Mouse (Mus musculus) heart, embryonic 13.5 days (tissue): ENCODE results near the gene Dpf3. TPM values are rescaled to one million over a fixed set of nuclear protein-coding genes. Genes with fewer than 3 reads are reported as not detected.

Experiments
- ATAC-seq: fragments of 200-750 bp; cut with Nextera tagmentation; 2 replicates; pipeline ENCODE4 v1.8.0; 2017; ENCODE audit warnings: moderate TSS enrichment; ENCODE audit not compliant: insufficient number of reproducible peaks, low FRiP score, low TSS enrichment; ENCODE audit errors: extremely low read depth
- H3K27ac ChIP-seq: fragments of 300-500 bp; sonication (generic); replicated peaks from 2 replicates; pipeline ENCODE4 v1.5.1; 2015; ENCODE audit warnings: moderate library complexity, mild to moderate bottlenecking, inconsistent platforms
- H3K27me3 ChIP-seq: fragments of 300-500 bp; sonication (generic); replicated peaks from 2 replicates; pipeline ENCODE4 v1.6.1; 2015; ENCODE audit warnings: mild to moderate bottlenecking, inconsistent platforms
- H3K36me3 ChIP-seq: fragments of 300-500 bp; sonication (generic); 2 replicates; pipeline ENCODE4 v1.6.1; 2015; ENCODE audit warnings: mild to moderate bottlenecking, inconsistent platforms
- H3K4me1 ChIP-seq: fragments of 300-500 bp; sonication (generic); 2 replicates; pipeline ENCODE4 v1.6.1; 2015; ENCODE audit warnings: inconsistent platforms
- H3K4me2 ChIP-seq: fragments of 300-500 bp; sonication (generic); 2 replicates; pipeline ENCODE4 v1.6.1; 2015; ENCODE audit warnings: inconsistent platforms, mild to moderate bottlenecking, moderate library complexity
- H3K4me3 ChIP-seq: fragments of 300-500 bp; sonication (generic); 2 replicates; pipeline ENCODE4 v1.5.1; 2015; ENCODE audit warnings: moderate library complexity, mild to moderate bottlenecking, inconsistent platforms
- H3K9ac ChIP-seq: fragments of 300-500 bp; sonication (generic); 2 replicates; pipeline ENCODE4 v1.6.1; 2015; ENCODE audit warnings: inconsistent platforms, mild to moderate bottlenecking, moderate library complexity
- H3K9me3 ChIP-seq: fragments of 300-500 bp; sonication (generic); 2 replicates; pipeline ENCODE4 v1.6.1; 2016; ENCODE audit warnings: inconsistent platforms
- WGBS: fragments of 180-500 bp; shearing (Covaris S2); methylation state at CpG from one replicate; pipeline ENCODE4 v1.1.7; 2015; ENCODE audit warnings: mixed read lengths; 5-methylcytosine and 5-hydroxymethylcytosine counted together
- polyA plus RNA-seq: library from polyadenylated mRNA; unstranded; fragments of >200 nt; fragmentation: Nextera tagmentation; extraction: Ambion mirVana; gene quantifications from 2 replicates; pipeline ENCODE4 v1.2.1, GENCODE M21; 2015

Gene Dpf3
- polyA plus RNA-seq, 1 experiment from 2014 or later: 18.8 TPM

DNA sequence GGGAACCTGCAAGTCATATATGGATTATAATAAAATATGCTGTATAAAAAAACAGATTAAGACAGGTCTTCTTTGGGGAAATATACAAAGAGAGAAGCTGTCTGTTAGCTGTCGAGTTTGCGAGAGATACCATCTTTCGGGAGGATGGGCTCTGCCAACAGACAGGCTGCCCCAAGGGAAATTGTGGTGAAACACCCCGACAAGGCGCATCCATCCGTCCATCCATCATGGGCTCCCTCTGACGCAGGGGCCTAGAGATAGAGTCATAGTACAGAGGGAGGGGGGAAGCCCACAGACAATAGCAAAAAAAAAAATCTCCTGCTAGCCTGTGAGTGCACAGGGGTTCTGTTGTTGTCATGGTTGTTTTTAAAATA lies 149.8 kb downstream of the Dpf3 start:
- WGBS: 49% methylated on average over 7 of the region's 7 CpGs
- no peak overlapping the region for H3K4me3 ChIP-seq
- H3K9ac ChIP-seq: no peak overlapping the region
- no peaks in the 10 kb centered on the region for H3K36me3 ChIP-seq
- no peak for ATAC-seq
- no peaks in the 10 kb centered on the region for H3K27me3 ChIP-seq
- H3K27ac ChIP-seq: no peak overlapping the region
- no peaks in the 10 kb centered on the region for H3K9me3 ChIP-seq
- peaks cover 32% of the 10 kb centered on the region for H3K4me1 ChIP-seq
- H3K4me2 ChIP-seq: no peak overlapping the region

- Histone ChIP-seq H3K9me3 (no peaks in the 10 kb centered on the region), H3K4me2 (no peak overlapping the region), H3K9ac (no peak overlapping the region), H3K4me3 (no peak overlapping the region), H3K4me1 (peaks cover 30% of the 10 kb centered on the region), H3K27me3 (no peaks in the 10 kb centered on the region), H3K36me3 (no peaks in the 10 kb centered on the region), H3K27ac (no peak overlapping the region)
- no peak for ATAC-seq
- WGBS: 49% methylated on average over 13 of the region's 13 CpGs
Measured at GRCm38 (mm10) chr12:83337077-83337775, 150.3 kb downstream of the Dpf3 start.

- H3K9ac ChIP-seq: no peak overlapping the region
- peaks cover 6% of the 10 kb centered on the region; the same call in 1 of the 2 replicates for H3K36me3 ChIP-seq
- no peaks in the 10 kb centered on the region for H3K27me3 ChIP-seq
- no peak for ATAC-seq
- WGBS: 74% methylated on average over 7 of the region's 7 CpGs
- H3K4me3 ChIP-seq: no peak overlapping the region
- no peaks in the 10 kb centered on the region for H3K9me3 ChIP-seq
- H3K4me1 ChIP-seq: peaks cover 52% of the 10 kb centered on the region
- no peak overlapping the region for H3K27ac ChIP-seq
- H3K4me2 ChIP-seq: no peak overlapping the region
Measured at GRCm38 (mm10) chr12:83330056-83330455, 157.5 kb downstream of the Dpf3 start.

DNA sequence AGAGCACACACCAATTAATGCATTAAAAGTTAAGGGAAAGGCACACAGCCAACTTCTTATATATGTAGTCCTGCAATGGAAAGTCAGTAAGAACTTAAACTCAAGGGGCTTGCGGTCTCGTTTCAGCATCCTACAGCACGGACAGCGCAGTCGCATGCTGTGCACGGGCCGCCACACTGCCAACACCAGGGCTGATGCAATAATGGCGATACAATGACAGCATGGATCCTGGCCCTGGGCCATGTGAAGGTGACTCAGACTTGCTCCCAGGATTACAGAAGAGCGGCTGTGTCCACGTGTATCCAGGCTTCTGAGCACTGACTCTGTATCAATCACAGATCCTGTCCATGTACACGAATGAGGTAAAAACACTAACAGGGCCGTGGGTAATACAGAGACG lies 158.6 kb downstream of the Dpf3 start:
- Histone ChIP-seq H3K4me3 (no peak overlapping the region), H3K36me3 (peaks cover 16% of the 10 kb centered on the region), H3K27ac (peak overlapping the region; percentile 77), H3K9ac (no peak overlapping the region), H3K4me1 (peaks cover 49% of the 10 kb centered on the region), H3K9me3 (no peaks in the 10 kb centered on the region), H3K27me3 (no peaks in the 10 kb centered on the region), H3K4me2 (no peak overlapping the region)
- WGBS: 65% methylated on average over 13 of the region's 13 CpGs
- ATAC-seq: no peak

DNA sequence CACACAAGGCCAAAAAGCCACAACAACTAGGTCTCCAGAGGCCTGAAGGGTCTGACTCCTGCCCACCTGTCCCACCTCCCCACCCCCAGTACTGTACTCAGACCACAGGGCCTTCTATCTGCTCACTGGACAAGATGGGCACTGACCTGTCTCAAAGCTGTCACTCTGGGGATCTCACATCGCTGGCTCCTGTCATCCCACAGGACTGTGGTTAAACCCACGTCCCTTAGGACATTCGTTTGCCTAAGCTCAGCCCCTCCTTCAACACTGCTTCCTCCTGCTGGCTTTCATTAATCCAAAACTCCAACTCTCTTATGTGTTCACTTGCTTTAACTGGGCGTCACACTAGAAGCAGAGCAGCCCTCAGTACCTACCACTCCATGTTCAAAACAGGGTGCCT lies 159.0 kb downstream of the Dpf3 start:
- no peak overlapping the region for H3K9ac ChIP-seq
- no peak overlapping the region for H3K4me3 ChIP-seq
- H3K36me3 ChIP-seq: peaks cover 18% of the 10 kb centered on the region
- ATAC-seq: no peak
- H3K27ac ChIP-seq: peak overlapping the region; percentile 77
- 49% methylated on average over 4 of the region's 4 CpGs for WGBS
- H3K27me3 ChIP-seq: no peaks in the 10 kb centered on the region
- H3K4me1 ChIP-seq: peaks cover 49% of the 10 kb centered on the region
- H3K9me3 ChIP-seq: no peaks in the 10 kb centered on the region
- H3K4me2 ChIP-seq: no peak overlapping the region

- H3K4me2 ChIP-seq: no peak overlapping the region
- H3K36me3 ChIP-seq: peaks cover 18% of the 10 kb centered on the region
- no peak overlapping the region for H3K4me3 ChIP-seq
- no peaks in the 10 kb centered on the region for H3K27me3 ChIP-seq
- WGBS: 57% methylated on average over 1 of the region's 1 CpGs
- peaks cover 48% of the 10 kb centered on the region for H3K4me1 ChIP-seq
- no peak for ATAC-seq
- no peak overlapping the region for H3K9ac ChIP-seq
- no peaks in the 10 kb centered on the region for H3K9me3 ChIP-seq
- peak overlapping the region; percentile 77 for H3K27ac ChIP-seq
Measured at GRCm38 (mm10) chr12:83327451-83327850, 160.1 kb downstream of the Dpf3 start.

DNA sequence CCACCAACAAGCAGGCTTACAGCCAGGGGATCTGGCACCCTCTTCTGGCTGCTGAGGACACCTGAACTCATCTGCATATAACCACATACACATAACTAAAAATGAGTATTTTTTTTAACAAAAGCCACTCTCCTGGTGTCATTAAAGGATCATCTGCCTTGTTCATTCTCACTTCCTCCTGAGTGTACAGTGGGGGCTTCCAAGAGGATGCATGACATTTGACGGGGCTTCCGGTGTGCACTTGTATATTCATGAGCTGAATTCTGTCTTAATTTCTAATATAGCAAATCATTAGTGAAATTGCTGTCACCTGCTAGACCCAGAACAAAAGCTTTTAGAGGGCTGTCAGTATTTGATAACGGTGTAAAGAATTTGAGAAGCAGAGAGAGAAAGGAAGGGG lies 166.8 kb downstream of the Dpf3 start:
- 96% methylated on average over 3 of the region's 3 CpGs for WGBS
- Histone ChIP-seq H3K9ac (no peak overlapping the region), H3K4me2 (no peak overlapping the region), H3K4me3 (no peak overlapping the region), H3K27ac (no peak overlapping the region), H3K9me3 (no peaks in the 10 kb centered on the region), H3K36me3 (peaks cover 12% of the 10 kb centered on the region), H3K4me1 (peaks cover 23% of the 10 kb centered on the region), H3K27me3 (no peaks in the 10 kb centered on the region)
- no peak for ATAC-seq

DNA sequence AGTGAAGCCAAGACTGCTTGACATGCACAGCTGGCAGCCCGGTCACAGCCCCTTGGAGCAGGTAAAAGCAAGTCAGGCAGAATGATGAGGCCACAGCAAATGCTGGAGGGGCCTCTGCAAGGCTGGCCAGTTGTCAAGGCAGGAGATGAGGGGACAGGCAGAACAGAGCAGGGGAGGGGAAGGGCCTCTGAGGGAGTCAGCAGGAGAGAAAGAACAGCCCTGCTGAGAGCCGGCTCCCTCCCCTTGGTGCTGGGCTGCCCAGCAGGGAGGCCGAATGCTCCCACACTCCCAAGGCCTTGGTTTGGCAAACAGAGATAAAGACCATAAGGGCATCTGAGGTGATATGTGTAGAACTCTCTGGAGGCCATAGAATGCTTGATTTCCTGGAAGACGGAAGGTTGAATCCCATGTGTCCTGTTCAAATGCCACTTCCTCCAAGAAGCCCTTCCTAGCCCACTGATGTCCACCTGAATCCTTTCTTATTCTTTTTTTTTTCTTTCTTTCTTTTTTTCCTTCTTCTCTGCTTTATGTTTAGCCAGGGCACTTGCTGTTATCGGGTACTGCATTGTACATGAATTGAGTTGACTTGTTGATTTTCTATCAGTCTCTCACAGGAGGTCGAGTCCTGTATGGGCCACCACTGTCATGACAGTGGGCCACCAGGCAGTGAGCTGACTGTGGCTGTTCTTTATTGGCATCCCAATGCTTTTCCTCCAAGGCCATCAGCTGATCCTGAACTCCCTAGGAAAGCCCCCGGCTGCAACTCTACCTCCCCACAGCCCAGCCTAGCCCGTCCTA lies 169.7 kb downstream of the Dpf3 start:
- Histone ChIP-seq H3K27me3 (no peaks in the 10 kb centered on the region), H3K4me2 (no peak overlapping the region), H3K36me3 (no peaks in the 10 kb centered on the region), H3K4me3 (no peak overlapping the region), H3K27ac (no peak overlapping the region), H3K9me3 (no peaks in the 10 kb centered on the region), H3K4me1 (peaks cover 22% of the 10 kb centered on the region), H3K9ac (no peak overlapping the region)
- ATAC-seq: no peak
- WGBS: 58% methylated on average over 8 of the region's 8 CpGs

DNA sequence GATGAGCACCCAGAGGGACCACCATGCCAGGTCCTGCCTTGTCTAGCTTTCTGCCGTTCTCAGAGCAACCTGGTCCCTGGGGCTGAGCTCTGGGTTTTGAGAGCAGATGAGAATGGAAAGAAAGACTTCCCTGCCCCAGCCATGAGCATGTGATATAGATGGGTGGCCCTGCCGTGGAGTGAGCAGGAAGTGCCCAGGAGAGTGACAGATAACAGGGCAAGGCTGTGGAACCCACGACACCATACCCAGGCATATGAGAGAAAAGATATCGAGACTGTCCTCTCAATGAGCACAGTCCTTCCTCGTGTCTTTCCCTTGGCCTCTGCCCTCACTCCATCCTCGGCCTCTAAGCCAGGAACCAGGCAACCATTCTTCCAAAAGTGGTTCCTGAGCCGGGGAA lies 172.8 kb downstream of the Dpf3 start:
- Histone ChIP-seq H3K9me3 (no peaks in the 10 kb centered on the region), H3K4me3 (no peak overlapping the region), H3K9ac (no peak overlapping the region), H3K36me3 (no peaks in the 10 kb centered on the region), H3K4me2 (no peak overlapping the region), H3K27me3 (no peaks in the 10 kb centered on the region), H3K27ac (no peak overlapping the region), H3K4me1 (peaks cover 38% of the 10 kb centered on the region)
- 47% methylated on average over 7 of the region's 7 CpGs for WGBS
- ATAC-seq: no peak

DNA sequence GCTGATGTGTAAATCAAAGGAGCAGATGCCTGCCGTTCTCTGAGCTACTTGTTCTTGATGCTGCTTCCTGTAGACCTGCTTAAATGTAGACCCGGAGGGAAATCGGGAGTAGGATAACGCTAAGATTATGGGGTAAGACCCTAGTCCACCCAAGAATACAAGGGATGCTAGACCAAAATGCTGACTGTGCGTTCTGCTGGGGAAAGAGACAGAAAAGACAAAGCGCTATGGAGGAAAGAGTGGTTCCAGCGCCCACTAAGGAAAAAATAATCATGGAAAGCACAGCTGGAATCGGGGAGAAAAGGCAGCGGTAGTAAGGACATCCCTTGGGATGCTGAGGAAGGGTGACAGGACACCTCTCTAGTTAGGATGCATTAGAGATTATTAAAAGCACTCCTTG lies 174.7 kb downstream of the Dpf3 start:
- ATAC-seq: no peak
- no peaks in the 10 kb centered on the region for H3K27me3 ChIP-seq
- 88% methylated on average over 9 of the region's 9 CpGs for WGBS
- H3K4me3 ChIP-seq: no peak overlapping the region
- no peak overlapping the region for H3K27ac ChIP-seq
- no peaks in the 10 kb centered on the region for H3K9me3 ChIP-seq
- H3K9ac ChIP-seq: no peak overlapping the region
- no peaks in the 10 kb centered on the region for H3K36me3 ChIP-seq
- H3K4me1 ChIP-seq: peaks cover 46% of the 10 kb centered on the region
- H3K4me2 ChIP-seq: no peak overlapping the region

- WGBS: 59% methylated on average over 11 of the region's 11 CpGs
Measured at GRCm38 (mm10) chr12:83310567-83310966, 176.9 kb downstream of the Dpf3 start.

More at GRCm38 (mm10) chr12:83310567-83310966, 176.9 kb downstream of the Dpf3 start:
- H3K9me3 ChIP-seq: no peaks in the 10 kb centered on the region
- H3K4me3 ChIP-seq: no peak overlapping the region
- H3K4me2 ChIP-seq: no peak overlapping the region
- no peaks in the 10 kb centered on the region for H3K27me3 ChIP-seq
- ATAC-seq: no peak
- no peaks in the 10 kb centered on the region for H3K36me3 ChIP-seq
- no peak overlapping the region for H3K9ac ChIP-seq
- H3K4me1 ChIP-seq: peaks cover 34% of the 10 kb centered on the region
- no peak overlapping the region for H3K27ac ChIP-seq
